Mouse (Mus musculus) common myeloid progenitor, adult 5-6 weeks (primary cell): ENCODE results near the gene Zfp952. TPM values are rescaled to one million over a fixed set of nuclear protein-coding genes. Genes with fewer than 3 reads are reported as not detected.
"Not testable (repeated sequence)": the region's sequence is repeated elsewhere in the genome, so short reads cannot be mapped to it uniquely, and the experiment has no call there.

Experiments
- ATAC-seq: replicated peaks from 2 replicates; pipeline ENCODE4 v1.8.0; 2016; ENCODE audit warnings: low read depth, mild to moderate bottlenecking, moderate TSS enrichment, inconsistent platforms; ENCODE audit not compliant: poor library complexity, severe bottlenecking
- total RNA-seq: library from RNA; stranded (forward); fragments of 200-1000, 187-1606 nt; gene quantifications from 2 replicates; pipeline ENCODE4 v1.2.3, GENCODE M21; 2017

Gene Zfp952
- total RNA-seq = 6.2 and 10.3 TPM in 2 replicates

DNA sequence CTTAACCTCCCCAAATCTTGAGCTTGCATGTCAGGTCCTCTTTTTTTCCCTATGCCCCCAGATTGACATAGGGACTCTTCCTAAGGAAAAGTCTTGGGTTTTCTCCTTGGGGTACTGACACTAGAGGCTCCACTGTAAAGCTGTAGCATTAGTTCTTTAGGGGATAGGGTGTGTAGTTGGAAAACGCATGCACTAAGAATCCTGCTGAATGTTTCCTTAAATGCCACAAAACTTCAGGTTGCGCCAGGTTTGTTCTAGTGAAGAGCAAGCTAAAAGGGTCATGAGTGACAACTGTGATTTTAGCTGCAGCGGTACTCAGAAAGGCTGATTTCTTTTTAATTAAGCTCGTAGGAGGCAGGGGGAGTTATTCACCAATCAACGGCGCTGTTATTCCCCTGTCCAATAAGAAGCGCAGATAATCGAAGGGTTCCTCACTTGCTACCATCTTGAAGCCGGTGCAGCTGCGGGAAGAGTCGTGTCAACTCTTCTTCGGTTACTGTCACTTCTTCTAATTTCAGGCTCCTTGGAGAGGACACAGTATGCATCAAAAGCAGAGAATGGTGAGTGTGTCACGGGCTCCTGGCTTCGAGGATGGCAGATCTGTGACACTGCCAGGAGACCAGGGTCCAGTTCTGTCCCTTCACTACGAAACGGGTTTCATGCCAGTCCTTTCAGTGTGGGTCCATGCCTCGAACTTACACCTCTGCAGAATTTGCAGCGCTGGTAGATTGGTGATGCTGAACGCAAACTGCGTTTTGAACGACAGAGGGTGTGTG lies at the start of gene Zfp952:
TSS of gene Zfp952 (plus strand) at position 431 of the 776 bp plus-strand sequence.
- ATAC-seq = peak; percentile 100

DNA sequence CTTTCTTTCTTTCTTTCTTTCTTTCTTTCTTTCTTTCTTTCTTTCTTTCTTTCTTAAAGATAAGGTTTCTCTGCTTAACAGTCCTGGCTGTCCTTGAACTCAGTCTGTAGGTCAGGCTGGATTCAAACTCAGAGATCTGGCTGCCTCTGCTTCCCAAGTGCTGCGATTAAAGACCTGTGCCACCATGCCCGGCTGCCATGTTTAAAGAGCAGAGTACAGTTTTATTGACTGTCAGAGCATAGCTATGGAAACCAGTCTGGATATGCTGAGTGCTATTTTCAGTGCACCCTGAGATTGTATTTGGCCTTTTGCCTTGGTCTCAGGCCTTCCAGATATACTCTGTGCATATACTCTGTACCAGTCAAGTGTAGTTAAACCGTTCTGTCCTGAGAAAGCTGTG lies 49.3 kb upstream of the Zfp952 start:
- no peak for ATAC-seq

DNA sequence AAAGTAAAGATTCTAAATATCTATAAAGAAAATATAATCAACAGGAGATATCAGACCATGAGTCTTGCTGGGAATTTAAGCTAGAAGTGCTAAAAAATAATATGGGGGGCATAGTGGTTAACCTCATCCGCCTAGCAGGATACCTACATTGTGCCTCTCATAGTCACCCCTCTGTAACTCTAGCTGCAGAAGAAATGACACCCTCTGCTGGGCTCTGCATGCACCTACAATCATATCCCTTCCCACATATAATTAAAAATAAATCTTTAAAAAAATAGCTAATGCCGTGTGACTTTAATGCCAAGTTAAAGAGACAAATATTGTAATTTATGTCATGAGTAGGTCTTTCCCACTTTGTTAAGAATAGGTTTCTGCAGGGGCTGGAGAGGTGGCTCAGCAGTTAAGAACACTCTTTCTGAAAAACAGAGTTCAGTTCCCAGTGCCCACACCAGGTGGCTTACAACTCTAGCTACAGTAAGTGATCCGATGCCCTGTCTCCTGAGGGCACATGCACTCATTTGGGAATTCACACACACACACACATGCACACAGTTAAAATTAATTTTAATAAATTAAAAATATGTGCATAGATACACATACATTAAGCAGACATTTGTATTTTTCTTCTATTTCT lies 48.4 kb upstream of the Zfp952 start:
- ATAC-seq = 0 out of 2 replicates have a peak, but pooled peaks have one; percentile 45

DNA sequence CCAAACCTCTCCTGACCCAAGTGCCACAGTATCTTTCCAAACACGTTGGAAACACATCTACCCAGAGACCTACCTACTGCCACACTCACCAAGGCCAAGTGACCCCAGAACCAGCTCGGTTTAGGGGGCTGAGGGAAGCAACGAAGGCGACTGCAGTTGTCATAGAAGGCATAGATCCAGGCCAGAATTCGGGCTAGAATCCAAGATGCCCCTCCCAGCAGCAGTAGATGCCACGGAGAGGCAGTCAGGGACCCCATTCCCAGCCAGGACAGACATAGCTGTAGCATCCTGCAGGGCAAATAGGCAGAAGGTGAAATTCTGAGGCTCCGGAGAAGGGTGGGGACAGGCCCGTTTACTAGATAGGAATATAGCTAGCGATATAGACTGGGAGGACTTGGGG lies 46.2 kb upstream of the Zfp952 start:
- no peak for ATAC-seq

DNA sequence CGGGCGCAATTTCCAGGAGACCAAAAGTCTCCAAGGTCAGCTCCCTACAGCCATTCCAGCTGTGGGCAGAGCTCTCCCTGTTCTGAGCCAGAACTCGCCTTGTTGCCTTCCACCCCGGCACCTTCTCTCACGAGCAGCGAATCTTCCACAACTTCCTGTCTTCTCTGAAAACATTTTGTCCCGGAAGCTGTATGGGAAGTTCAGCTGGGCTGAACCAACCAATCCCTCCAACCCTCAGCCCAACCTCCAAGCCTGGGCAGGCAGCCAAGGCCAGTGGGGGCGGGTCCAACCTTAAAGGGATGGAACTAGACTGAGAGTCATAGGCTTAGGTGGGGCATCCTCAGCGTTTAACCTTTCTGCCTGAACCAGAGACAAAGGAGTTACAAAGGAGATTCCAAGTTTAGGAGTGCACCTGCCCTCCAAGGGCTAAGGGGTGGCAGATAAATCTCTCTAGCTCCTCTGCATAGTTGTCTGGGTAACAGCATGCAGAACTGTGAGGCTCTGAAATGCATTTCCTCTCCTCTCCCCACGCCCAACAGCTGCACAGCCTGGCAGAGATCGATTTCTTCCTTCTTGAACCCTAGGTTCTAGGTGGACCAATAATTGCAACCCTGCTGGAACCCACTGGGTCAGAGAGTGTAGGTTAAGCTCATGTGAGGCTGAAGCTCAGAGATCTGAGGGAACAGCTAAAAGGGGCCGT lies 45.6 kb upstream of the Zfp952 start, which contains the start of gene Cyp4f13:
TSS of gene Cyp4f13 (minus strand) at position 188 of the 700 bp plus-strand sequence.
- peak; percentile 90 for ATAC-seq

DNA sequence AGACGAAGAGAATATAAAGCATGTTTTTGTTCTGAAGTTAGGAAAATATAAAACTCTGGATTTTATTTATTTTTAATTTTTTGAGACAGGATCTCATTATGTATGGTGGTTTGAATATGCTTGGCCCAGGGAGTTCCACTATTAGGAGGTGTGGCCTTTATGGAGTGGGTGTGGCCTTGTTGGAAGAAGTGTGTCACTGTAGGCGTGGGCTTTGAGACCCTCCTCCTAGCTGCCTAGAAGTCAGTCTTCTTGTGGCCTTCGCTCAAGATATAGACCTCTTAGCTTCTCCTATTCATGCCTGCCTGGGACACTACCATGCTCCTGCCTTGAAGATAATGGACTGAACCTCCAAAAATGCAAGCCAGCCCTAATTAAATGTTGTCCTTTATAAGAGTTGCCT lies 42.8 kb upstream of the Zfp952 start:
- no peak for ATAC-seq

DNA sequence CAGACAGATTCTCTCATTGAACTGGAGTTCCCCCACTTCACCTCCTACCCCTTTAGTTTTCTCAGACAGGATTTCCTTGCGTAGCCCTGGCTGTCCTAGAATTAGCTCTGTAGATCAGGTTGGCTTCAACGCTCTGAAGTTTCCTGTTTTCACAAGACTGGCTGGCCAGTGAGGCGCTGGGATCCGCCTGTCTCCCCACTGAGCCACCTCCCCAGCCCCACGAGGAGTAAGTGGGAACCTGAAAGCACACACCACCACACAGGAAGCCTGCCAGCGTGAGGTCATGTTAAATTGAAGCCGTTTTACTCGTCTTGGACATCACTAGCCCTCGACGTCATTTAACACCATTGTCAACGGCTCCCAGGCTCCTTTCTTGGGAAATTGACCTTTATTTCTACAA lies 41.9 kb upstream of the Zfp952 start:
- ATAC-seq = no peak

DNA sequence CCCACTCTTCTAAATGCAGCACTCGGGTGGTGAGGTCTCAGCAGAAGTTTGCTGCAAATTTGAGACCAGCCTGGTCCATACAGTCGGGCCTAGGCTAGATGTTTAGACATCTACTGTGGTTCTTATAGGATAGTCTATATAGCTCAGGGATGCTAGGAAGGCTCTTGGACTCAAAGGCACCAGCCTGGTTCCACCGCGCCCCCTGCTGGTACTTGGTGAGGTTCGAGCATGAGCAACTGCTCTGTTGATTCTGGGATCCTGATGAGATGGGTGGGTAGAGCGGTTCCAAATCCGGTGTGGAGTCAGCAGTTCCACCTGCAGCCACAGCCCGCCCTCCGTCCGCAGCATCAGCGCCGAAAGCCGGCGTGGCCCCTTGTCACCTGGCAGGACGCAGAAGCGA lies 41.5 kb upstream of the Zfp952 start:
- peak; percentile 60 for ATAC-seq

DNA sequence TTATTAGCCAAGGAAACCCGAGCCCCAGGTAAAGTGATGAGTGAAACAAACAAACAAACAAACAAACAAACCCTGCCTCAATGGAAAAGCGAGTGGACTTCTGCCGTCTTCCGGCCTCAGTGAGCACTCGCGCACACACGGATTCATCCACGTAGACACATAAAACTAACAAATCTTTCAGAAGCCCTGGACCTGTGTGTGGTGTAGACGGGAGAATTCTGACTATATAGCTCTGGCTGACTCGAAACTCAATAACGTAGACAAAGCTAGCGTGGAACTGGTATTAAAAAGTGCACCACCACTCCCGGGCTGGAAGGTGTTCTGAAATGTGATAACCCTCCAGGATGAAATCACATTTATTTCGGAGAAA lies 27.7 kb upstream of the Zfp952 start:
- ATAC-seq = peak; percentile 17

DNA sequence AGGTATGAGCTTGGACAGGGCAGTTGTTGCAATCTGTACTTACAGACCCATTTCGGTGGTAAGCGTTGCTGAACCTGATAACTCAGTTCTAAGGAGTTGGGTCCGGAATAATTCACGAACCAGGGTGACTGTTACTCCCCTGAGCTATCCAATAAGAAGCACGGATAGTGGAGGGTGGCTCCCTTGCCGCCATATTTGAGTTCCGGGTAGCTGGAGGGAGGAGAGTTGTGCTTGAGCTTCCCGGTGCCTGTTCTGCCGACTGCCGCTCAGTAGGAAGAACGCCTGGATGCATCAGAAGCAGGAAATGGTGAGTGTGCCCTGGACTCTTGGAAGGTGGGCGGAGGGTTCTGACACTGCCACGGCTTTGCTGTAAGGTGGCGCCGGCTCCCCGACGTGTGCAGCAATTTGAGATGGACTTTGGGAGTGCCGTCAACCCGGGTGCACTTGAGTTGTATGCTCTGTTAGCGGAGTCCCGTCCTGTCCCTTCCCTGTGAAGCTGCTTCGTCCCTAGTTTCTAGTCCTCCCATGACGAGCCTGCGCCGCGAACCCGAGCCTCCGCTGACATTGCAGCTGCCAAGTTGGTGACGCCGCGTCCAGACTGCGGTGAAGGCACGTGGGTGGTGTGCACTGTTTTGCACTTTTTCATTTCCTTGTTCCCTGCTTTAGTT lies 27.2 kb upstream of the Zfp952 start, which contains the start of gene Zfp472:
TSS of gene Zfp472 (plus strand) at position 192 of the 668 bp plus-strand sequence.
- peak; percentile 99 for ATAC-seq

DNA sequence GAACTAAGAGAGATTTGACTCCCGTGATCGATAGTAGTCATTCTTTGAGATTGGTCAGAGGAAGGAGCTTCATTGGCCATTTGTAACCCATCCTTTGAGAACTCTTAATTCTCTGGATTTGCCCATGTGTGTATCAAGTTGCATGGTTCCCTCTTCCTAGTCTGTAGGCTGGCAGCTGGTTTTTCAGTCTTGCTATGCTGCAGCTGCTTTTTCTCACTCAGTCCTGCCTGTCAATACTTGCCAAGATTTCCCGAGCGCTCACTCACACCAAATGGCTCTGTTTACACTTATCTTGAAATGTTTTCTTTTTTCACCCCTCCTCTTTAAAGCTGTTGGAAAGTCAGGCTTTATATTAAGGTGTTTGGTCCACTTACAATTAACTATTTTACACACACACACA lies 11.6 kb upstream of the Zfp952 start:
- ATAC-seq = no peak

DNA sequence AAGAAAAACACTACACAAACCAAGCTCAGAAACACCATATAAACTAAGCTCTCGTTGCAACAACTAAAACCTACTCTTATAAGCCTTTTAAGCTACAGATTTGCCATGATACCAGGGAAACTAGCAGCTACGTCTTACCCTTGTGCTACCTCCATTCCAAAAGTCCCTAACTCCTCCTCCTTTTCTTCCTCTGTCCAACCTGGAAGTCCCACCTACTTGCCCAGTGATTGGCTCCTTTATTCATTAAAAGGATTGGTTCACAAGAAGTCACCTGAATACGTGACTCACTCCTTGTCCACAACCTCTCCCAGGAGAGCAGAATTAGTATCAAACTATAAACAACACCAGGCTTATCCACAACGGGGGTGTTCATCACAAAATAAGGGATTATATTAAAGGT lies 6.6 kb upstream of the Zfp952 start:
- ATAC-seq = no peak

DNA sequence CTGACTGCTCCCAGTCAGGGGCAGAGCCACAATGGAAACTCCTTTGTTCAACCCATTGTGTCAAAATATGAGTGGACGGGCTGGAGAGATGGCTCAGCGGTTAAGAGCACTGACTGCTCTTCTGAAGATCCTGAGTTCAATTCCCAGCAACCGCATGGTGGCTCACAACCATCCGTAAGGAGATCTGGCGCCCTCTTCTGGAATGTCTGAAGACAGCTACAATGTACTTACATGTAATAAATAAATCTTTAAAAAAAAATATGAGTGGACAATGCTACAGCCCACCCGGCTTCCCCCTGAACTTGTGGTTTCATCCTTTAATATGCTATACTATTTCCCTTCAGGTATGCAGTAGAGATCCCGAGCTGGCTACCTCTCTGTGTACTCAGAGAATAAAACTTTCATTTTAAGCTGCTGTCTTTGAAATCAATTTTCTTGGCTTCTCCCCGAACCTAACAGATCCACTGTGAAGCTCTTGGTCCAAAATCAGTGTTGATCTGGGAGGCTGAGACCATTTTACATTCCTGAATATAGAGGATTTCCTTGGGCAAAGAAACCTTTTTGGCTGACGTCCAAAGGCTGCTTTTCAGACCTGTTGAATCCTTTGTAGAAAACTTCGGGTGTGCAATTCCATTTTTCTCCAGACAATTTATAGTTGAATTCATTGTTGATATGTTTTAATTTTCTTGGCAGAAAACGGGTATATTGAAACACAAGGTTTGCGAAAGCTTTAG lies 797 bp upstream of the Zfp952 start:
- no peak for ATAC-seq

DNA sequence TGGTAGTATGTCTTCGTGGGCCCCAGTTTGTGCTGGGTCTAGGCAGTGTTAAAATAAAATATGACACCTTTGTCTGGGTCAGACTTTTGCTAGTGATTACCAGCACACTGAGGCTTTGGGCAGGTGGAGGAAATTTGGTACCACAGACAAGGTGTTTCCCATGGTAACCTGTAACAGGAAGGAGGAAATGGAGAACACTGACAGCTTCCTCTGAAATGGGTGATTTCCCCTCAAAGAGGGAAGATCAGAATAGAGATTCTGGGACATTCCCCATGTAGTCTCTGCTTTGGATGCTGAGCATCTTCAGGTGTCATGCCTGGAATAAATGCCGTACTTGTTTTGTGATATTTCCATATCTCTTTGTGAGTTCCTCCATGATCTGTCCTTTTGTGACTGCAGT lies 5.6 kb downstream of the Zfp952 start:
- no peak for ATAC-seq

DNA sequence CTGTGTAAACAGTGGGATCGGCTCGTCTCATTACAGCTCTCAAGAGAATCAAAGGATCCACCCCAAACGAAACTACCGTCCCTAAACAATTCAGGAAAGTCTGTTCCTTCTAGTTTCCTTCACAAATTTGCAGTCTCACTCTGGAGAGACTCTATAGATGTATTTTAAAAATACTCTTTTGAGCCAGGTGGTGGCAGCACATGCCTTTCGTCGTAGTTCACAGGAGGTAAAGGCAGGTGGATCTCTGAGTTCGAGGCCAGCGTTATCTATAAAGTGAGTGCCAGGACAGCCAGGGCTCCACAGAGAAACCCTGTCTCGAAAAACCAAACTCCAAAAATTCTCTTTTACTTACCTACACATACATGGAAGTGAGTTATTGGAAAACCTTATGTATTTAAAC lies 15.4 kb downstream of the Zfp952 start:
- ATAC-seq = peak; percentile 62; the same call in 1 of the 2 replicates

DNA sequence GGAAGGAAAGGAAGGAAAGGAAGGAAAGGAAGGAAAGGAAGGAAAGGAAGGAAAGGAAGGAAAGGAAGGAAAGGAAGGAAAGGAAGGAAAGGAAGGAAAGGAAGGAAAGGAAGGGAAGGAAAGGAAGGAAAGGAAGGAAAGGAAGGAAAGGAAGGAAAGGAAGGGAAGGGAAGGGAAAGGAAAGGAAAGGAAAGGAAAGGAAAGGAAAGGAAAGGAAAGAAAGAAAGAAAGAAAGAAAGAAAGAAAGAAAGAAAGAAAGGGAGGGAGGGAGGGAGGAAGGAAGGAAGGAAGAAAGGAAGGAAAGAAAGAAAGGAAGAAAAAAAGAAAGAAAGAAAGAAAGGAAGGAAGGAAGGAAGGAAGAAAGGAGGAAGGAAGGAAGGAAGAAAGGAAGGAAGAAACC lies 27.5 kb downstream of the Zfp952 start:
- not testable (repeated sequence) for ATAC-seq

DNA sequence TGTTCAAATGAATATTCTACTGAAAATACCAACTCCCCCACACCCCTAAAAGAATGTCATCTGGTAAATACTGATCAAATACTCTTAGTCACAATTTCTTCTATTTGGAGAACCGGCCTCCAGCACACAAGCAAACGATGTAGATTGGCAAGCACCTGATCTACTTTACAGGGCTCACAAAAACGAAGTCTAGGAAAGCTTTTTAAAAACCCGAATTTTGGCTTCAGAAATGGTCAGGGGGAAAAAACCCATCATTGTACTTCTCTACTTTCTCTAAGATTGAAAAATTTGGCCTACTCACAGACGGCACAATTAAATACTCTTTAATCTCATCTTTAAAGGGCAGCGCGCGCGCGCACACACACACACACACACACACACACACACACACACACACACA lies 39.4 kb downstream of the Zfp952 start:
- ATAC-seq = no peak

DNA sequence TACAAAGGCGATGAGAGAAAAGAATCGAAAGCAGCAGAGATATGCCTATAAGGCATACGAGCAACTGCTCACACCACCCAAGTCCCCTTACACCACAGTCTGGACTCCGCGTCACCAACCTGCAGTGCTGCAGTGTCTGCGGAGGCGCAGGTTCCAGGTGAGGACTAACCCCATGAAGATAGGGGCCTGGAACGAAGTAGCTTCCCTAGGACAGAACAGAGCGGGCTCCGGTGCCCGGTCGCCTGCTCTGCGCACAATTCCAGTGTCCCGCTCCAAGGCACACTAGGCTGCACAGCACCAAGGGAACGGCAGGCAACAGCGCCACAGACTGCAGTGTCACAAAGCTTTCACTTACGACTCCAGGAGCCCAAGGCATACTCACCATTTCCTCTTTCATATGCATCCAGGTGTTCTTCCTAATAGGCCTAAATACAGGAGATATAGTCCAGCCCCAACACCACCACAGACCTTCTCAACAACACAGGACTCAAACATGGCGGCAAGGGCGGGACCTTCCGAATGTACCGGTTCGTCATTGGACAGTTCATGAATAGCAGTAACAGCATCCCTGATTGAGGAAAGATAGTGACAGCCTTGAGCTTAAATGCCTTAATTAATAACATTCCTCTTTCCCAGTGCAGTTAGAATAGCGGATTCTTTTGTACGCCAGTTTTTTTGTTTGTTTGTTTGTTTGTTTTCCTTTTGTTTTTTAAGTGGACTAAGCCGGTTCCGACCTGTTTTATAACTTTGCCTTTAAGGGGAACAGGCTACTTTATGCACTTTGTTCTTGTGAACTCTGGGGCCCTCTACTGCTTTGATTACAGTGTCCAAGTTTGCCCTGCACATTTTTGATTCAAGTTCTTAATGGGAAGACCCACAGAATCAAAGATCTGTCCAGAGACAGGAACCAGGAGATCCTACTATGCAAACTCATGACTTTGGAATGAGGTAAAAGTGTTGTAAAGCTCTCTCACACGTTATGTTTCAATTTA lies 40.3 kb downstream of the Zfp952 start, which contains the start of gene Zfp763:
TSS of gene Zfp763 (minus strand) at position 503 of the 992 bp plus-strand sequence.
- ATAC-seq = peak; percentile 99
